Mouse (Mus musculus) megakaryocyte, embryonic 14.5 days (primary cell): Measurements from ENCODE around the gene Lrrc74b.

Experiments used
- FLI1 ChIP-seq: IDR thresholded peaks from 2 replicates; pipeline ENCODE4 v1.6.1; 2012; ENCODE audit warnings: low read length, inconsistent platforms, mixed read lengths
- GATA1 ChIP-seq: IDR thresholded peaks from 3 replicates; pipeline ENCODE4 v1.6.1; 2012; ENCODE audit warnings: mixed read lengths, low read length, inconsistent platforms, borderline replicate concordance

DNA sequence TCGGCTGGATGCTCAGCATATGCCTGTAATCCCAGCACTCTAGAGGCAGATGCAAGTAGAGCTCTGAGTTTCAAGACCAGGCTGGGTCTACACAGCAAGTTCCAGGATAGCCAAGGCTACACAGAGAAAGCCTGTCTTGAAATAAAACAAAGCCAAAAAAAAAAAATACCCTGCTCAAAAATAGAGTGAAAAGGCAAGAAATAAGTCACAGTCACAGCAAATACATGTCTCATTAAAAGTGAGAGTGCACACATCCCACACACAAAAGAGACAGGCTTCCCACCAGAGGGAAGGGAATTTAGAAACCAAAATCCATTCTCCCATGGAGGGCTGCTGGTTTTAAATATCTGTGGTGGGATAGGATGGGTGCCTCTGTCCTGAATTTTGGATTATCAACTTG lies 2.5 kb upstream of the Lrrc74b start:
- TF ChIP-seq GATA1 (no peak), FLI1 (no peak)
